Mouse (Mus musculus) adrenal gland, adult 8-10 months (tissue): ENCODE results near the gene Kif23. TPM values are rescaled to one million over a fixed set of nuclear protein-coding genes. Genes with fewer than 3 reads are reported as not detected.

Experiments
- DNase-seq: peaks from one replicate; pipeline ENCODE4 v3.0.0; 2022
- total RNA-seq, 4 experiments: library from RNA; stranded (reverse); gene quantifications; 2 replicates each; pipeline ENCODE4 v1.2.4; 2022

The Kif23 gene
- 1 to 10 TPM; 2.3 to 3.8 (median 3.7) TPM for total RNA-seq

GRCm38 (mm10) chr9:61946623-61947401 lies at the start of gene Kif23:
Gene Kif23 (minus strand): TSS chr9:61946774.
- DNase-seq = peak; percentile 93

DNA sequence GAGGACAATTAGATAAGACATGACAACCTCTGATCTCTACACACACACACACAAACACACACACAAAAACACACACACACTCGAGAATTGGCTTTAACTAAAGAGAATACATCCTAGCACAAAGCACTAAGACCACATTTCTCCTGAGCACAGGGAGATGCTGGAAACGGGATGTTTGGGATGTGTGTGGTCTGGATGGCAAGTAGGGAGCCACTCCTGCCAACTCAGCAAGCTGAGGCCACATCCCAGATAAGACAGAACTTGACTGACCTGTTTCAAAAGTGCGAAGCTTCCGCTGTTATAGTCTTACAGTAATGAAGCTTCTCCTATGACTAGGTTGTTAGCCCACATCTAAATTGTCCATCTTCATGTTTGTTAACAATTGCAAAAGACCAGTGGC lies 44.6 kb upstream of the Kif23 start:
- no peak for DNase-seq

GRCm38 (mm10) chr9:61990738-61991137 lies 44.2 kb upstream of the Kif23 start:
- DNase-seq = no peak

DNA sequence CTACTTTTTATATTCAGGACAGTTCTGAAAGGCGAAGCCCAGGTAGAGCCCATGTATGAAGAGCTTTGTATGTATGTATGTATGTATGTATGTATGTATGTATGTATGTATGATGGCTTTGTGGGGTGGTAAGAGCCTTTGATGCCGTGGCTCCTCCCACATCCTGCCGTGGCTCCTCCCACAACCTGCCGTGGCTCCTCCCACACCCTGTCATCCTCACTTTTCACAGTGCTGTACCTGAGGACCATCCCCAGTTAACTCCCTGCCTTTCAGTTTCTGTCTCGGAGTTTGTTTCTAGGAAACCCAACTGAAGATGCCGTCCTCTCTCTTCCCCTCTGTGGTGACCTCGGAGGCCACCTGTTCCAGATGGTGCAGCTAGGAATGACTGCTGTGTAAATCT lies 39.5 kb upstream of the Kif23 start:
- DNase-seq = no peak

GRCm38 (mm10) chr9:61985183-61985863 lies 38.7 kb upstream of the Kif23 start:
- no peak for DNase-seq

GRCm38 (mm10) chr9:61982940-61983620 lies 36.5 kb upstream of the Kif23 start:
- no peak for DNase-seq

DNA sequence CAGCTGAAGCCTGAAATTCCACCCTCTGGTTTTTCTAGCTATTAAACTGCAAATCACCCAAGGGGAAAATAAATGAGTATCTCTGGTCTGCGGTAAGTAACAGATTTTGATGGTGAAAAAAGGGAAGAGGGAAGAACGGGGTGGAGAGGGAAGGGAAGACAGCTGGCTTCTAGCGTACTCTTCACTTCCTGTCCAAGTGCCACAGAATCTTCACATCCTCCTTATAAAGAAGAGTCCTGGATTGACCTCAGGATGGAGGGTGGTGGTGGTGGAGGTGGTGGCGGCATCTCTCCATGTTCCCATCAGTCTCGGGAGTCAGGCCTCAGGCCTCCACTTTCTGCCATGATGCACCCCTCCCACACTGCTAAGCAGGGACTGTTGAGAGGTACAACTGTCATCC lies 35.3 kb upstream of the Kif23 start:
- DNase-seq = no peak

- DNase-seq = no peak
These were observed 33.4 kb upstream of the Kif23 start for GRCm38 (mm10) chr9:61979983-61980382.

DNA sequence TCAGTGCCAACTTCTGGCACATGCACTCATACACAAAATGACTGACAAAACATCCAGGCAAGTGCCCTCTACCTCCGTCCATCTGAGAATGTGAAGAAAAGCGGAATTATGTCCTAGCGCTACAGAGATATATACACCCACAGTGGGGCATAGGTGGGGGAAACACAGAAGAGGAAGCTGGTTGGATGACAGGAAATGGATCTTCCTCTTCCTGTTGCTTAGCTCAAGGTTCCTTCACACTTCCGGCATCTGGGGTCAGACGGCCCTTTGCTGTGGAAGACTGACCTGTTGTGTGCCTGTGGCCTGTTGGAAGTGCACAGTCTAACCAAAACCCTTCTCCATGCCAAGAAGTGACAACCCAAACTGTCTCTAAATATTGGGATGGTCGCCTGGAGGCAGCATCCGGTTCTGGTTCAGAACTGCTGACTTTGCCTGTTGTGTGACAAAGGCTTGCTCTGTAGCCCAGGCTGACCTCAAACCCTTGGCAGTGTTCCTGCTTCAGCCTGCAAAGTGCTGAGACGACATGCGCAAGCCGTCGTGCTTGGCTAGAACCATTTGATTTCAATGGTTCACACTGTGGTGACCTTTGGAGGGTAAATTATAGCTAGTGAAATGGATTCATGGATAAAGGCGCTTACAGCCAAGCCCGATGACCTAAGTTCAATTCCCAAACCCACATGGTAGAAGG lies 30.8 kb upstream of the Kif23 start:
- DNase-seq = no peak

DNA sequence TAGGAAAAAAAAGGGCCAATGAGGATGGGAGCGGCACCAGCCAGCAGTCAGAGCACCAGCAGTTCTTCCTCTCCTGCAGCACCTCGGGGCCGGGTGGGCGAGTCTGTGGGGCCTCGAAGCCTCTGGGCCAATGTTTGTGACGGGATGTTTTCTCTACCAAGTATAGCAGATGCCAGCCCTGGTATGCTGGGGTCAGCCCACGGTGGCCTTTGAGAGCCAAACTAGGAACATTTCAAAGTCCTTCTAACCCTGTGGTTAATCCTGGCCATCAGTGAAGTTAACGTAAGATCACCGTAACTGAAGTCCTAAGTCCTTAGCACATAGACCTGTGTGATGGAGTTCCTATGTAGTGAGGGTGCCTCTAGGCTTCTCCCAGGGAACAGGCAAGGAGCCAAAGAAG lies 25.5 kb upstream of the Kif23 start:
- no peak for DNase-seq

DNA sequence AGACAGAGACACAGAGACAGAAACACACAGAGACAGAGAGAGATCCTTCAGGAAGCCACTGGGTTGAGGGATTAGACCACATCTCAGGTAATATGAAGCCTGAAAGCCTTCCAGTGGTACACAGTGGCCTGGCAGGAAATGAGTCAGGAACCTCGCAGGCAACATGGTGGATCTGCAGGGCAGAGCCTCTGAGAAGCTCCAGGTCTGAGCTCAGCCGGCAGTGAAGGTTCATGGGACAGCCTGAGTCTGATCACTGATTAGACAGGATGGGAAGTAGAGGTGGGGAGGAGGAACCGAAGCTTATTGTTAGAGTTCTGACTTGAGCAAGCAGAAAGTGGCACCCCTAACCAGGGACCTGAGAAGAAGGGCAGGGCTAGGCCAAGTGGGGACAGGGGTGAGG lies 24.5 kb upstream of the Kif23 start:
- DNase-seq = no peak

DNA sequence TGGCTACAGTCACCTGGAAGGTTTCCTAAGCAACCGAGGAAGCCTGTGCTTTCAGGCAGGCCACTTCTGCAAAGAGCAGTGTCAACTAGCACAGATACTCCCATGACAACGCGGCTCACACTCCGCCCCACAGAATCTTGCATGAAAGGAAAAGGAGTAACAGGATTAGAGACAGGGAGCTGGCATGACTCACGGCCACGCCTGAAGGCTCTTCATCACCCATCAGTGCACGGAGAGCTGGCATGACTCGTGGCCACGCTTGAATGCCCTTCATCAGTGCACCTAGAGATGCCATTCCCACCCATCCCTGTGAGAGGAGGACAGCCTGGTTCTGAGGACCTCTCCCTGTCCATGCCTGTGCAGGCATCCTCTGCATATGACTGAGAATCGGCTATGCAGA lies 20.8 kb upstream of the Kif23 start:
- DNase-seq = no peak

DNA sequence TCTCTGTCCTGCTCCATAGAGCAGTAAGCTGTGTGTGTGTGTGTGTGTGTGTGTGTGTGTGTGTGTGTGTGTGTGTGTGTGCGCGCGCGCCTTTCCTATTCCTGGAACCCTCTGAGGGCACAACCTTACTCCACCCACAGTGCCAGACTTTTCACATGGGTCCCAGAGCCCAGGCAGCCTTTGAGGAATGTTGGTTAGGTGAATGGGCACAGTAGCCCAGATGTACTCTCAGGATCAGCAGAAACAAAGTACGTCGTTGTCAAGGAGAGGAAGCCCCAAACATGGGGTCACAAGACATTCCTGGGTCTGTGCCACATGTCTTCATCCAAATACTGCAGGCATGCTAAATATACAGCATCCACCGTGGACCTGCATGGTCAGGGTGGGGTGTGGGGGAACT lies 19.4 kb upstream of the Kif23 start:
- no peak for DNase-seq

GRCm38 (mm10) chr9:61965411-61965930 lies 18.9 kb upstream of the Kif23 start:
- peak; percentile 50 for DNase-seq

- no peak for DNase-seq
These were observed 16.8 kb upstream of the Kif23 start for GRCm38 (mm10) chr9:61963356-61963755.

DNA sequence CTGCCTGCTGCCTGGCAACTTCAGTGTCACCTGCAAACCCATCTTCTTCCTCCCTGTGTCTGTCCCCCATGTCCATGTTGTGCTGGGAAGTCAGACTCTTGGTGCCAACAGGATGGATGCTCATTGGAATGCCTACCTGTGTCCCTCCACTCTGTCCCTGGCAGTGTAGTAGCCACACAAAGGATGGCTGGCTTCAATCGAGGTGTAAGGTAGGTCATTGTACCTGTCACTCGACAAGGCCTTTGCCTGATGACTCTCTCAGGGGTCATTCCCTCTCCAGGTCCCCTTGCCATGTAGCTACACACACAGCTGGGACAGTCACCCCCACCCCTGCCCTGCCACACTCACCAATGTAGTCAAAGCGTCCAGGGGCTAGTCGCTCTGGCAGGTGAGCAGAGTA lies 14.6 kb upstream of the Kif23 start:
- no peak for DNase-seq

DNA sequence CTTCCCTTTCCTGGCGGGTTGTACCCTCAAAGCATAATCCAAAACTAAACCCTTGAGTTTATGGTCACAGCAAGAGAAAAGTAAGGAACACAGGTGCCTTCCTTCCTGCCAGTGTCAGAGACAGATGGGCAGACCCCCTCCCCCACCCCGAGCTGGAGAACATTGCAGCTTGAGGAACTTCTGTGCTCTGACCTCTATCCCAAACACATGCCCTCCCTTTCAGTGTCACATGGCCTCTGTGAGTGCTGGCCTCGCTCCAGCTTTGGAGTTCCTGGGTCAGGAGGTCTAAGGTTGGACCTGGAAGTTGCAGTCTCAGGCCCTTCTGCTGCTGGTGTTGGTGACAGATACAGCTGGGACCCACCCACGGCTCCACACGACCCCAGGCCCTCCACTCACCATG lies 14.2 kb upstream of the Kif23 start:
- DNase-seq = no peak

- DNase-seq = no peak
These were observed 13.5 kb upstream of the Kif23 start for GRCm38 (mm10) chr9:61959921-61960569.

DNA sequence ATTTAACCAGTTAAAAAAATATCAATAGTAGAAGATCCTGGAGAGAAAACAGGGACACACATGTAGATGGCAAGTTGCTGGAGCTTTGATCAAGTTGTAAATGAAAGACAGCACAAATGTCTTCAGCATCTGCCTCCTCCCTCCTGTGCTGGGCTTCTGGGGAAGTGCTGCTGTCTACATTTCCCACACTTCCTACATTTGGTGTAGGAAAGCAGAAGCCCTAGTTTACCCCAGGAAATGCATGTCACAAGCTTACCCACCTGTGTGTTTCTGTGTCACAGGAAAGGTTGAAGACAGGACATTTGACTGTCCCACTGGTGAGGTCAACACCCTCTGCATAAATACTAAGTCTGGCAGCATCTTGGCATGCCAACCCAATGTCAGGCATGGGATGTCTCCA lies 8.1 kb upstream of the Kif23 start:
- no peak for DNase-seq

DNA sequence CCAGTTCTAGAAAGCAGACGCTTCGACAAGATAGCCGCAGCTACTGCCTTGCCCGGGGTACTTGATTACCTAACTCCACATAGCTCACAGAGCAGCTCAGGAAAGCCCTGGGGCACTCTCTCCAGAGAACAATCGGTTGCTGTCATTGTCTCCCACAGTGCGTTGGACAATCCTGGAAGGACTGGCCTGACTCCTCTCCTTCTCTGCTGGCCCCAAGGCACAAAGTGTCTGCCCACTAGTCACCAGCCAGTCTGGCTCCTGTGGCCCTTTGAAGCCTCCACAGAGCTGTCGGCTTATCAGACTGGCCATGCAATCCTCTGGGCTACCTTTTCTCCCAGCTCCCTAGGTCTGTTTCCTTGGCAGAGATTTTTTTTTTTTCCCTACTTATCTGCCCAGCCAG lies 5.7 kb upstream of the Kif23 start:
- DNase-seq = no peak

GRCm38 (mm10) chr9:61947402-61948346 lies 1.1 kb upstream of the Kif23 start:
- DNase-seq = peak; percentile 38
